Mouse (Mus musculus) olfactory bulb, adult 2 months (tissue): ENCODE measurements at regions not wholly inside any gene's neighbourhood (a gene's known extent, or its start where the extent isn't known, plus 50 kb on each side); places are given as distances from the start of the nearest gene placed in this dataset.

Experiments
- CTCF ChIP-seq: fragments of 200-500 bp; IDR thresholded peaks from 2 replicates; pipeline ENCODE4 v1.5.1; 2012; ENCODE audit warnings: low read depth, mild to moderate bottlenecking, low read length, moderate library complexity; ENCODE audit not compliant: insufficient read depth
- POLR2A ChIP-seq: fragments of 200-500 bp; IDR thresholded peaks from 2 replicates; pipeline ENCODE4 v1.6.1; 2012; ENCODE audit warnings: mild to moderate bottlenecking, low read depth, low read length, moderate library complexity; ENCODE audit not compliant: insufficient read depth

- TF ChIP-seq POLR2A: no peak
- TF ChIP-seq CTCF: no peak
Observed at GRCm38 (mm10) chr9:43915015-43915414, 128.2 kb upstream of the Thy1 start.
